Mouse (Mus musculus) ES-Bruce4 (cell line): Measurements from ENCODE around the gene Ttc21a.

Experiments used
- CTCF ChIP-seq: IDR thresholded peaks from one replicate; pipeline ENCODE4 v1.8.1; 2011; ENCODE audit warnings: low read depth, low read length
- EP300 ChIP-seq: IDR thresholded peaks from 2 replicates; pipeline ENCODE4 v1.6.1; 2011; ENCODE audit warnings: low read depth, low read length; ENCODE audit not compliant: insufficient read depth

- no peak for TF ChIP-seq EP300
- TF ChIP-seq CTCF: no peak
Measured at GRCm38 (mm10) chr9:119978151-119978810, 40.9 kb downstream of the Ttc21a start.
